Mouse (Mus musculus) stomach, postnatal 0 days (tissue): ENCODE data around the gene Fstl4. TPM values are rescaled to one million over a fixed set of nuclear protein-coding genes. Genes with fewer than 3 reads are reported as not detected.

Experiments used
- ATAC-seq: fragments of 200-750 bp; cut with Nextera tagmentation; 2 replicates; pipeline ENCODE4 v1.8.0; 2017; ENCODE audit not compliant: low FRiP score, low TSS enrichment
- DNase-seq: peaks from one replicate; pipeline ENCODE4 v3.0.0-alpha.2; 2016; ENCODE audit warnings: low spot score
- H3K27ac ChIP-seq: fragments of 300-500 bp; sonication (generic); replicated peaks from 2 replicates; pipeline ENCODE4 v1.5.1; 2014; ENCODE audit warnings: mild to moderate bottlenecking, control low read depth
- H3K27me3 ChIP-seq: fragments of 300-500 bp; sonication (generic); 2 replicates; pipeline ENCODE4 v1.6.1; 2014; ENCODE audit warnings: low read length; ENCODE audit not compliant: control insufficient read depth, insufficient read depth
- H3K36me3 ChIP-seq: fragments of 300-500 bp; sonication (generic); 2 replicates; pipeline ENCODE4 v1.6.1; 2014; ENCODE audit warnings: low read length, mixed read lengths; ENCODE audit not compliant: control insufficient read depth, insufficient read depth
- H3K4me1 ChIP-seq: fragments of 300-500 bp; sonication (generic); replicated peaks from 2 replicates; pipeline ENCODE4 v1.6.1; 2014; ENCODE audit warnings: antibody characterized with exemption; ENCODE audit not compliant: control insufficient read depth, insufficient read depth
- H3K4me2 ChIP-seq: fragments of 300-500 bp; sonication (generic); replicated peaks from 2 replicates; pipeline ENCODE4 v1.6.1; 2014; ENCODE audit warnings: low read depth, mild to moderate bottlenecking, control low read depth, moderate library complexity
- H3K4me3 ChIP-seq: fragments of 300-500 bp; sonication (generic); 2 replicates; pipeline ENCODE4 v1.5.1; 2014; ENCODE audit warnings: low read depth, low read length, control low read depth
- H3K9ac ChIP-seq: fragments of 300-500 bp; sonication (generic); 2 replicates; pipeline ENCODE4 v1.6.1; 2014; ENCODE audit warnings: mild to moderate bottlenecking, low read length, control low read depth, mixed read lengths
- H3K9me3 ChIP-seq: fragments of 300-500 bp; sonication (generic); 2 replicates; pipeline ENCODE4 v1.6.1; 2016; ENCODE audit warnings: low read length; ENCODE audit not compliant: control insufficient read depth
- CTCF ChIP-seq: IDR thresholded peaks from 2 replicates; pipeline ENCODE4 v1.5.1; 2016; ENCODE audit warnings: antibody characterized with exemption, low read depth, mild to moderate bottlenecking, moderate library complexity
- EP300 ChIP-seq: optimal IDR thresholded peaks from 2 replicates; pipeline ENCODE3; 2016; ENCODE audit warnings: antibody characterized with exemption
- WGBS: fragments of 180-500 bp; shearing (Covaris S2); extraction: QIAGEN DNeasy Blood & Tissue Kit; methylation state at CpG from one replicate; pipeline ENCODE4 v1.1.7; 2014; 5-methylcytosine and 5-hydroxymethylcytosine counted together
- polyA plus RNA-seq: library from polyadenylated mRNA; unstranded; fragments of >200 nt; fragmentation: Nextera tagmentation; extraction: Ambion mirVana; gene quantifications from 2 replicates; pipeline ENCODE4 v1.2.1, GENCODE M21; 2015

The Fstl4 gene
- polyA plus RNA-seq, 1 experiment from 2014 or later: 1.1 TPM

GRCm38 (mm10) chr11:53058557-53058956 is 294.1 kb downstream of the Fstl4 start:
- Histone ChIP-seq H3K27me3 (no peaks in the 10 kb centered on the region), H3K27ac (no peak overlapping the region), H3K36me3 (no peaks in the 10 kb centered on the region), H3K4me1 (no peaks in the 10 kb centered on the region), H3K9ac (no peak overlapping the region), H3K9me3 (no peaks in the 10 kb centered on the region), H3K4me3 (no peak overlapping the region), H3K4me2 (no peak overlapping the region)
- TF ChIP-seq EP300: no peak
- no peak for TF ChIP-seq CTCF
- DNase-seq (no peak), ATAC-seq (no peak)
- WGBS: 24% methylated on average over 7 of the region's 7 CpGs

GRCm38 (mm10) chr11:53067699-53068478 is 303.5 kb downstream of the Fstl4 start:
- H3K36me3 ChIP-seq: no peaks in the 10 kb centered on the region
- TF ChIP-seq EP300 (no peak), CTCF (no peak)
- H3K4me1 ChIP-seq: no peaks in the 10 kb centered on the region
- no peaks in the 10 kb centered on the region for H3K27me3 ChIP-seq
- no peak overlapping the region for H3K4me3 ChIP-seq
- H3K4me2 ChIP-seq: no peak overlapping the region
- DNase-seq (no peak), ATAC-seq (no peak)
- WGBS: 57% methylated on average over 14 of the region's 14 CpGs
- H3K9me3 ChIP-seq: no peaks in the 10 kb centered on the region
- no peak overlapping the region for H3K9ac ChIP-seq
- H3K27ac ChIP-seq: no peak overlapping the region

GRCm38 (mm10) chr11:53068479-53069065 is 304.1 kb downstream of the Fstl4 start:
- TF ChIP-seq CTCF (no peak), EP300 (no peak)
- H3K9ac ChIP-seq: no peak overlapping the region
- H3K4me2 ChIP-seq: no peak overlapping the region
- ATAC-seq (no peak), DNase-seq (no peak)
- no peak overlapping the region for H3K27ac ChIP-seq
- H3K4me3 ChIP-seq: no peak overlapping the region
- 43% methylated on average over 16 of the region's 16 CpGs for WGBS
- H3K4me1 ChIP-seq: no peaks in the 10 kb centered on the region
- no peaks in the 10 kb centered on the region for H3K27me3 ChIP-seq
- no peaks in the 10 kb centered on the region for H3K9me3 ChIP-seq
- H3K36me3 ChIP-seq: no peaks in the 10 kb centered on the region

GRCm38 (mm10) chr11:53069751-53070150 is 305.3 kb downstream of the Fstl4 start:
- DNase-seq (no peak), ATAC-seq (no peak)
- no peaks in the 10 kb centered on the region for H3K36me3 ChIP-seq
- no peaks in the 10 kb centered on the region for H3K27me3 ChIP-seq
- TF ChIP-seq EP300 (no peak), CTCF (no peak)
- 50% methylated on average over 6 of the region's 6 CpGs for WGBS
- no peak overlapping the region for H3K4me3 ChIP-seq
- no peak overlapping the region for H3K27ac ChIP-seq
- H3K9me3 ChIP-seq: no peaks in the 10 kb centered on the region
- no peak overlapping the region for H3K9ac ChIP-seq
- H3K4me2 ChIP-seq: no peak overlapping the region
- H3K4me1 ChIP-seq: no peaks in the 10 kb centered on the region

GRCm38 (mm10) chr11:53071602-53072001 is 307.2 kb downstream of the Fstl4 start:
- Histone ChIP-seq H3K4me3 (no peak overlapping the region), H3K4me2 (no peak overlapping the region), H3K9ac (no peak overlapping the region), H3K4me1 (no peaks in the 10 kb centered on the region), H3K27ac (no peak overlapping the region), H3K36me3 (no peaks in the 10 kb centered on the region), H3K9me3 (no peaks in the 10 kb centered on the region), H3K27me3 (no peaks in the 10 kb centered on the region)
- no peak for DNase-seq
- TF ChIP-seq EP300 (no peak), CTCF (no peak)
- ATAC-seq: no peak
- WGBS: 75% methylated on average over 1 of the region's 1 CpGs

- no peak overlapping the region for H3K4me3 ChIP-seq
- H3K4me1 ChIP-seq: no peaks in the 10 kb centered on the region
- no peak for TF ChIP-seq CTCF
- TF ChIP-seq EP300: no peak
- DNase-seq: no peak
- H3K36me3 ChIP-seq: no peaks in the 10 kb centered on the region
- no peak for ATAC-seq
- H3K27me3 ChIP-seq: no peaks in the 10 kb centered on the region
- 73% methylated on average over 7 of the region's 7 CpGs for WGBS
- no peaks in the 10 kb centered on the region for H3K9me3 ChIP-seq
- no peak overlapping the region for H3K27ac ChIP-seq
- no peak overlapping the region for H3K9ac ChIP-seq
- no peak overlapping the region for H3K4me2 ChIP-seq
These were observed 313.2 kb downstream of the Fstl4 start for GRCm38 (mm10) chr11:53077641-53078040.
